Mouse (Mus musculus) forebrain, embryonic 10.5 days (tissue): Measurements from ENCODE around the gene Evi5. TPM values are rescaled to one million over a fixed set of nuclear protein-coding genes. Genes with fewer than 3 reads are reported as not detected.
A peak's percentile ranks its signal among the peaks of the same experiment; 100 is the strongest.

ENCODE experiments used
- DNase-seq: peaks from one replicate; pipeline ENCODE4 v3.0.0-alpha.2; 2017; ENCODE audit warnings: low spot score; ENCODE audit errors: extremely low spot score
- H3K27ac ChIP-seq: fragments of 300-500 bp; sonication (generic); 2 replicates; pipeline ENCODE4 v1.5.1; 2016; ENCODE audit warnings: mild to moderate bottlenecking
- H3K27me3 ChIP-seq: fragments of 300-500 bp; sonication (generic); 2 replicates; pipeline ENCODE4 v1.6.1; 2016; ENCODE audit warnings: mild to moderate bottlenecking; ENCODE audit not compliant: poor library complexity, severe bottlenecking
- H3K36me3 ChIP-seq: fragments of 300-500 bp; sonication (generic); replicated peaks from 2 replicates; pipeline ENCODE4 v1.6.1; 2016; ENCODE audit warnings: mild to moderate bottlenecking, moderate library complexity
- H3K4me1 ChIP-seq: fragments of 300-500 bp; sonication (generic); 2 replicates; pipeline ENCODE4 v1.6.1; 2016
- H3K4me3 ChIP-seq: fragments of 300-500 bp; sonication (generic); 2 replicates; pipeline ENCODE4 v1.5.1; 2016; ENCODE audit warnings: mild to moderate bottlenecking, moderate library complexity
- H3K9me3 ChIP-seq: fragments of 300-500 bp; sonication (generic); 2 replicates; pipeline ENCODE4 v1.6.1; 2016; ENCODE audit warnings: mild to moderate bottlenecking, moderate library complexity
- WGBS: fragments of 180-500 bp; shearing (Covaris S2); methylation state at CpG from one replicate; pipeline ENCODE4 v1.1.7; 2016; 5-methylcytosine and 5-hydroxymethylcytosine counted together
- polyA plus RNA-seq: library from polyadenylated mRNA; unstranded; fragments of >200 nt; fragmentation: Nextera tagmentation; extraction: Ambion mirVana; gene quantifications from 2 replicates; pipeline ENCODE4 v1.2.1, GENCODE M21; 2016

Evi5 gene
- polyA plus RNA-seq, 1 experiment from 2014 or later: 48.0 TPM

DNA sequence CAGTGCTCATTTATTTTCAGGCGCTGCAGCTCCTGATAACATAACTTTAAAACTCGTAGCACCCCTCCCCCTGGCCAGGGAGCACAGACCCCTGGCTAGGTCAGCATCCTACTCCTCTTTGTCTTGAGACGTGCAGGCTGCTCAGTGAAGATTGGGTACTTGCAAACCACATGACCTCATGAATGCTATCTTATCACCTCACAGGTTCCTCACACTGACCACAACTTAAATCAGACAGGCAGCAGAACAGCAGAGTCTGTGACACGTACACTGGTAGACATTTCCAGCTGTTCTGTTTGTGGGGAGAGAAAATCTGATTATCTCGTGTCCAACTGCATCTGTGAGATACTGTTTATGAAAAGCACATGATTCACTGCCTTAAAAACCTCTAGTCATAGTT lies 115.8 kb downstream of the Evi5 start:
- Histone ChIP-seq H3K4me3 (no peak overlapping the region), H3K9me3 (no peaks in the 10 kb centered on the region), H3K27ac (no peak overlapping the region), H3K36me3 (peaks cover 8% of the 10 kb centered on the region; the same call in 1 of the 2 replicates), H3K4me1 (no peaks in the 10 kb centered on the region), H3K27me3 (no peaks in the 10 kb centered on the region)
- DNase-seq: no peak
- 76% methylated on average over 5 of the region's 5 CpGs for WGBS

DNA sequence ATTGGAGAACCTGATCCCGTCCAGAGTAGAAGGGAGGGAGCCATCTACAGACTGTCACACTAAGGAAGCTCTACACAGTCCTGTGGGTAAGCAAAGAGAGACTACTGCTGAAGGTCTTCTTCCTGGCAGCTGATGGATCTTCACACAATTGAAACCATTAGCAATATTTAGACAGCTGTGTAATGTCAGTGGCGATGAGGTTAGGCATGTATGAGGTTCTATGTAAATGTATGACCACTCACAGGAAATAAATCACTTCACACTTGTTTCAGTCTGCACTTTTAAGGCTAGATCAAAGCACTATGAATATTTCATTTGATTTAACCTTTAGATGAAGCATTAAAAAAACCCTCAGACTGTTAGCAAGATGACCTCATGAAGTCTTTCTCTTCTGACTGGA lies 118.8 kb downstream of the Evi5 start:
- Histone ChIP-seq H3K27ac (no peak overlapping the region), H3K27me3 (no peaks in the 10 kb centered on the region), H3K4me3 (no peak overlapping the region), H3K9me3 (no peaks in the 10 kb centered on the region), H3K4me1 (no peaks in the 10 kb centered on the region), H3K36me3 (peaks cover 11% of the 10 kb centered on the region)
- 85% methylated on average over 2 of the region's 2 CpGs for WGBS
- DNase-seq: no peak

DNA sequence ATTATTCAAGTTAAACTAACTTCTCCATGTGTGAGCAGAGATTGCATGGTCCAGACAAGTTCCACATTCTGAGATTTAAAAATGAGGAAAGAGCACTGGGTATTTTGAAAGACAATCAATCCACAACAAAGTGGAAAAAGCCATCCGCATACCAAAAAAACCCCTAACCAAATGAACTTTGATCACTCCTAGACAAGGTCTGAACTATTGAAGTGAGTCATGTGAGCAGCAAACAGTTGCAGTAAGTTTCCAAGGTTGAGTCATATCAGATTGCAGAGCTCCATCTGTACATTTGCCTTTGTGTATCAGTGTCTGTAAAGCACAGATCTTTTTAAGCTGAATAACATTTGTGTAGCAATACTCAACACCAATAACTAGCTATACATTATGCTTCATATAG lies 120.2 kb downstream of the Evi5 start:
- no peaks in the 10 kb centered on the region for H3K27me3 ChIP-seq
- H3K4me3 ChIP-seq: no peak overlapping the region
- H3K9me3 ChIP-seq: no peaks in the 10 kb centered on the region
- DNase-seq: no peak
- H3K36me3 ChIP-seq: peaks cover 9% of the 10 kb centered on the region
- H3K4me1 ChIP-seq: peaks cover 8% of the 10 kb centered on the region
- H3K27ac ChIP-seq: no peak overlapping the region
- 91% methylated on average over 1 of the region's 1 CpGs for WGBS

DNA sequence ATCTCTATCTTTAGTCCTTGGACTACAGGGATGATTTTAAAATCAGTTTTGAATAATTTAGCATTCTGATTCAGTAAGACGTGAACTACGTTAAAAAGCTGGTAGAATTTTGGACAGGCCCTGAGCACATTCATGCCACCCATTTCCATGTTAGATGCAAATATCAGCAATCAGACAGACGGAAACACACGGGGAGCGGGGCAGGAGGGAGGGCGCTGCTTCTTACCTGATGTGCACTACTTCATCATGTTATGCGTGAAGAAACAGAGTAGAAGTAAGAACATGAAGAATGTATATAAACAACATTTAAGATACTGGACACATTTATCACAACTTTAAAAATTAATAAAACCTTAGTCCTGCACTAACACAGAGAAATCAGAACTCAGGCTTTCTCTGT lies 121.3 kb downstream of the Evi5 start:
- H3K36me3 ChIP-seq: peaks cover 7% of the 10 kb centered on the region; the same call in 1 of the 2 replicates
- no peak overlapping the region for H3K4me3 ChIP-seq
- H3K9me3 ChIP-seq: no peaks in the 10 kb centered on the region
- 95% methylated on average over 7 of the region's 7 CpGs for WGBS
- no peak for DNase-seq
- peaks cover 8% of the 10 kb centered on the region for H3K4me1 ChIP-seq
- no peak overlapping the region for H3K27ac ChIP-seq
- H3K27me3 ChIP-seq: no peaks in the 10 kb centered on the region

DNA sequence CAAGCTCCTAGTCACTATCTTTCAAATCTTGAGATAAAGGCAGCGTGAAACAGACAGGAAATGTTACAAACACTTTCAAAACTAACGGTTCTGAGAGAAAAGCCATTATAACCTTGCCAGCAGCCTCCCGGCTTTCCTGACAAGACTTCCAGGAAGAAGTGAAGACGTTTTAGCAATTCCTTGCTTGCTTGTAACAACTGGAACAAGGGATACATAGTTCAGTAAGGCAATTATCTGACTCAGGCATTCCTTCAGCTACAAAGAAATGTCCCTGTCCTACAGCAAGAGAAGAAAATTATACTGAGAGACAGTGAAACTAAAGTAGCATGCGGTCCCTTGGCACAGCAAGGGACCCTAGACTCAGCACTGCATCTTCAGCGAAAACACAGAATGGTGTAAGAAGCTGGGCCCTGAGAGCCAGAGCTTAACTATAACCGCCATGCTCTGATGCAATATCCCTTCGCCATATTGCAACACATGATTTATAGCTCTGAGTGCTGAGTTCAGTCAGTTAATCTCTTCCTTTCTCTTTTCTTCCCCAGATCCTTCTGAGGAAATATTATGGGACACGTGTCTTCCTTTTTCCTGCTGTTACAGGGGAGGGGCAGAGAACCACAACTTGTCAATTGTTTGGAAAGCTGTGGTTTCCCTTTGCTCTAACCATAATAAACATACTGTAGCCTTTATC lies 125.5 kb downstream of the Evi5 start:
- Histone ChIP-seq H3K27me3 (no peaks in the 10 kb centered on the region), H3K36me3 (peaks cover 5% of the 10 kb centered on the region; the same call in 1 of the 2 replicates), H3K27ac (no peak overlapping the region), H3K9me3 (no peaks in the 10 kb centered on the region), H3K4me3 (no peak overlapping the region), H3K4me1 (peaks cover 8% of the 10 kb centered on the region)
- no peak for DNase-seq
- 84% methylated on average over 9 of the region's 9 CpGs for WGBS

DNA sequence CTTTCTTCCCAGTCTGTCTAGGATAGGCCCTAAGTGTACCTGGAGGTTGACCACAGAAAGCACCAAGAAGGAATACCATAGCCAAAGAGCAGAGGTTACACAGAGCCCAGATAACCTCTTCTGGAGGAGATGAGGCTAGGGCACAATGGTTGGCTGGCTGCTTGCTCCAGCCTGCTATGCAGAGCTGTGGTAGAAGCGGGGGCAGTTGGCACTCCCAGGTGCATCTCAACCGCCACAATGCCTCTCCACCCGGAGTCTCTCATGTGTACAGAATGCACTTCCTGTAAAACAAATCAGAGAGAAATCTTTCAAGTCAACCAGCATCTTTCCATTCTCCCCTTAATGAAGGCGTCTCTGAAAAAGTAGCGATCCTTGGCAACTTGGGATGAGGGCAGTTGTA lies 135.9 kb downstream of the Evi5 start:
- Histone ChIP-seq H3K27me3 (peaks cover 2% of the 10 kb centered on the region; the same call in 1 of the 2 replicates), H3K4me1 (no peaks in the 10 kb centered on the region), H3K36me3 (peaks cover 6% of the 10 kb centered on the region; the same call in 1 of the 2 replicates), H3K9me3 (no peaks in the 10 kb centered on the region), H3K27ac (no peak overlapping the region), H3K4me3 (no peak overlapping the region)
- WGBS: 90% methylated on average over 5 of the region's 5 CpGs
- DNase-seq: no peak

DNA sequence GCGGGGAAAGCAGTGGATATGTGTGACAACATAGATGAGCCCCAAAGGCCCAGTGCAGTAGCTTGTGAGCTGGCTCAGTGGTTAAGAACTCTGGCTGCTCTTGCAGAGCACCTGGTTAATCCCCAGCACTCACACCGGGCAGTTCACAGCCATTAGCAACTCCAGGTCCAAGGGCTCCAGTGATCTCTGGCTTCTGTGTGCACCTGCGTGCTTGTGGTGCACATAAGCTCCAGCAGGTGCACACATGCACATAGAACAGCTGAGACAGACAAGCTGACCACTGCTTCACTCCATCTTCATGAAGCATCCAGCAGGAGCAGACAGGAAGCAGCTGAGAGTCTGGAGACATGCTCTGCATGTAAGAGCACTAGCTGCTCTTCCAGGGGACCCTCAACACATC lies 136.6 kb downstream of the Evi5 start:
- 80% methylated on average over 3 of the region's 3 CpGs for WGBS
- Histone ChIP-seq H3K36me3 (peaks cover 6% of the 10 kb centered on the region; the same call in 1 of the 2 replicates), H3K27ac (no peak overlapping the region), H3K4me1 (no peaks in the 10 kb centered on the region), H3K4me3 (no peak overlapping the region), H3K27me3 (peaks cover 5% of the 10 kb centered on the region; the same call in 1 of the 2 replicates), H3K9me3 (no peaks in the 10 kb centered on the region)
- no peak for DNase-seq

DNA sequence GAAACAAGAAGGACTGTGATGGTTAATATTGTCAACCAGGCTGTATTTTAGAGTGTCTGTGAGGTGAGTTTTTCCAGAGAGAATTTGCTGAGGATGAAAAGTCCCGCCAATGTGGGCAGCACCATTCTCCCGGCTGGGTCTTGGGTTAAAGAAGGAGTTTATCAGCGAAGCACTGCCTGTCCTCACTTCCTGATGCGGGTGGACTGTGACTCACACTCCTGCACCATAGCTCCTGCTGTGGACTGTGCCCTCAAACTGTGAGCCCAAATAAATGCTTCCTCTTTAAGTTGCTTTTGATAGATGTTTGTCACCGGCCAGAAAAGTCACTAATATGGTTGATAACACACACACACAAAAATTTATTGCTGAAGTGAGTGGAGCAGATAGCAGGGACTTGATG lies 138.7 kb downstream of the Evi5 start:
- no peaks in the 10 kb centered on the region for H3K4me1 ChIP-seq
- DNase-seq: no peak
- no peak overlapping the region for H3K27ac ChIP-seq
- H3K4me3 ChIP-seq: no peak overlapping the region
- 84% methylated on average over 5 of the region's 5 CpGs for WGBS
- H3K9me3 ChIP-seq: no peaks in the 10 kb centered on the region
- peaks cover 6% of the 10 kb centered on the region; the same call in 1 of the 2 replicates for H3K36me3 ChIP-seq
- H3K27me3 ChIP-seq: peaks cover 22% of the 10 kb centered on the region

DNA sequence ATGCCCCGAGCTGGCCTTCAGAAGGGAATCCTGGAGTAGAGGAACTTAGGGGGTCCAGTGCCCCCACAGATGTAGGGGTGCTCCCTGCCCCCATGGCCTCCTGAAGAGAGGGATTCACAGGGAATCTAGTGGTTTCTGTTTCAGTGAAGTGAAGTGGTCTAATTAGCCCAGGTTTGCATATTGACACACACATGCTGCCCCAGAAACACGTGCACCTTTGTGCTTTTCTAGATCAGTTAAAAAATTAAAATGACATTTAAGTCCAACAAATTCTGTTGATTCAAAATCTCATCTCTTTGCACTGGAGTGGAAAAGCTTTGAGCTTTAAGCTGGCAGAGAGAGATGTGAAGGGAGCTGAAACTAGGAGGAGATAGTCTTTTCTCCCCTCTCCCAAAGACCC lies 143.1 kb downstream of the Evi5 start:
- no peak overlapping the region for H3K4me3 ChIP-seq
- H3K27ac ChIP-seq: no peak overlapping the region
- H3K4me1 ChIP-seq: peaks cover 2% of the 10 kb centered on the region
- no peaks in the 10 kb centered on the region for H3K9me3 ChIP-seq
- whole genome bisulfite sequencing: 20% methylated on average over 2 of the region's 2 CpGs
- H3K27me3 ChIP-seq: peaks cover 65% of the 10 kb centered on the region
- H3K36me3 ChIP-seq: no peaks in the 10 kb centered on the region
- DNase-seq: no peak

DNA sequence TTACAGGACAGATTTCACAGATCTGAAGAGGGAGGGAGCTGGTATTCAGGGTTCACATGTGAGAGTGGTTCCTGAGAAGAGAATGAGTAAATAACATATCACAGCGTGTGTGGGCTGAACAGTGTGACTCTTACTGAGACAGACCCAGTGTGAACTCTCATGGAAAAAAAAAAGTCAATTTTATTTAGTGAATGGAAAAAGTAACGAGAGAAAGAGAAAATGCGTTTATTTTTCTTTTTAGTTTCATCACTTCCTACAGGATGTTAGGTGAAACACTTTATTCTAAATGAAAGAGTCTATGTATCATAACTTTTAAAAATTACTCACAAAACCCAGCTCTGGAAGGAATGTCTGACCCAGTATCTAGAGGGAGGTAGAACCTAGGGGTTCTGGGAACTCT lies 143.5 kb downstream of the Evi5 start:
- Histone ChIP-seq H3K27me3 (peaks cover 69% of the 10 kb centered on the region), H3K4me1 (peaks cover 6% of the 10 kb centered on the region), H3K4me3 (no peak overlapping the region), H3K9me3 (no peaks in the 10 kb centered on the region), H3K36me3 (no peaks in the 10 kb centered on the region), H3K27ac (no peak overlapping the region)
- no peak for DNase-seq
- 52% methylated on average over 3 of the region's 3 CpGs for WGBS

DNA sequence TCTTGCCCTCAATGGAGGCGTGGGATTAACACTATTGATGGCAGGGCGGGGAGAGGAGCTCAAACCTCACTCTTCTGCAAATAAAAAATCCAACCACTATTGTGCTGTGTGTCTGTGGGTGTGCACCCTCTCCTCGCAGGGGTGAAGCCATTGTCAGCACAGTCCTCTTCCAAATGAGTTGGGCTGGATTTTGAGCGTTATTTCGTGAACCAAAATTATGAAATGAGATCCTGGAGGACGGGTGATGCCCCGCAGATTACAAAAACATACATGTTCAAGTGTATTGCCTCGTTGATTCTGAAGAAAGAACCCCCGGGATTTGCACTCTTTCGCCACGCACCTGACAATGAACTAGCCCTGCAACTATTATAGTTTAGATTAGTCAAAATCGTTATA lies 147.9 kb downstream of the Evi5 start:
- Histone ChIP-seq H3K27me3 (peaks cover 99% of the 10 kb centered on the region), H3K27ac (no peak overlapping the region), H3K36me3 (no peaks in the 10 kb centered on the region), H3K4me3 (peak overlapping the region; percentile 41), H3K9me3 (no peaks in the 10 kb centered on the region), H3K4me1 (peaks cover 43% of the 10 kb centered on the region)
- no peak for DNase-seq
- 14% methylated on average over 12 of the region's 12 CpGs for WGBS

DNA sequence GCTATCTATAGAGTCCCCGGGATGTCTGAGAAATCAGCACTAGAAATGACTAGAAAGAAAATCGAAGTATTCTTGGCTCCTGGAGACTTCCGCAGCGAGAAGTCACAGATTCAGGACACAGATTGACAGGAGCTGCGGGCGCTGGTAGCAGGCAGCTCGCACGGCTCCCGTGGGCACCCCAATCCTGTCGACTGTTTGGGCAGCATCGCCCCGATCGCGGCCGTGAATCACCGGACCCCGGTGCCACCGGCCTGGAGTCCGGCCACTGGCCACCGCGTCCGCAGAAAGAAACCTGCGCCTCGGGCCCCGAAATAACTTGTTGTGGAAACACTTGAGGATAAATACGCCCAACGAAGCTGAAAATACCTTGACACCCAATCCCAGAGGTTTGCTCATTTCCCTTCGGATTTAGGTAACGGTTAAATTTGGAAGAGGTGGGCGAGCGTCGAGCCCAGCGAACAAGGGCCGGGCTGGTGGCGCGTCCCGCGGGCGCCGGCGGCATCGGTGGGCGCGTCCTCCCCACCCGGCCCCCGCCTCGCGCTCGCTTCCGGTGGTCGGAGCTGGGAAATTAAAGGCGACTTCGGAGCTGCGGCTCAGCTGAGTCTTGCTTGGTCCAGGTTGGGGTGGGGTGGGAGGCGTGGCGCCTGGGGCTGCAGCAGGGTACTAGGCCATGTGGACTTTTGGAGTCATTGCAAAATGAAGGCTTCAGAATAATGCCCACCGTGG lies 148.5 kb downstream of the Evi5 start:
- Histone ChIP-seq H3K9me3 (no peaks in the 10 kb centered on the region), H3K4me1 (peaks cover 48% of the 10 kb centered on the region), H3K36me3 (no peaks in the 10 kb centered on the region), H3K27ac (no peak overlapping the region), H3K4me3 (peak overlapping the region; percentile 41), H3K27me3 (peaks cover 100% of the 10 kb centered on the region)
- under 1% methylated on average over 57 of the region's 57 CpGs for WGBS
- peak; percentile 45 for DNase-seq
